Mouse (Mus musculus): ENCODE results near the gene Nfib.

Nfib gene

DNA sequence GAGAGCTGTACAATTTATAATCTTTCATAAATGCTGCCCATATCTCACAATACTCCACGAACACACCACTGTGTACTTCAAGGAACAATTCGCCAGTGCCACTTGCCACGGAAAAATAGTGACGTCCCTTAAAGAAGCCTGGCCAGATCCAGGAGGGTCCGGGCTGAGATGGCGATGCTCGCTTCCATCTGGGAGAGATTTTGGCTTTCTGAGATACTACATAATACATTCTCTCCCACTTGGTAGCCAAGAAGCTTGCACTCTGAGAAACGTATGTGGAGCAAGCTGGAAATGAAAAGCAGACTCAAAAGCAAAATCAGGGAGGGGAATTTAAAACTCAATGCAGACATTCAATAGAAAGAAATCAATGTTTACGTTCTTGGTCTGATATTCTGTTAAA, 313.1 kb downstream of the Nfib start:
- no peak for DNase-seq (ENCODE audit: low spot score in 2 of 2)

DNA sequence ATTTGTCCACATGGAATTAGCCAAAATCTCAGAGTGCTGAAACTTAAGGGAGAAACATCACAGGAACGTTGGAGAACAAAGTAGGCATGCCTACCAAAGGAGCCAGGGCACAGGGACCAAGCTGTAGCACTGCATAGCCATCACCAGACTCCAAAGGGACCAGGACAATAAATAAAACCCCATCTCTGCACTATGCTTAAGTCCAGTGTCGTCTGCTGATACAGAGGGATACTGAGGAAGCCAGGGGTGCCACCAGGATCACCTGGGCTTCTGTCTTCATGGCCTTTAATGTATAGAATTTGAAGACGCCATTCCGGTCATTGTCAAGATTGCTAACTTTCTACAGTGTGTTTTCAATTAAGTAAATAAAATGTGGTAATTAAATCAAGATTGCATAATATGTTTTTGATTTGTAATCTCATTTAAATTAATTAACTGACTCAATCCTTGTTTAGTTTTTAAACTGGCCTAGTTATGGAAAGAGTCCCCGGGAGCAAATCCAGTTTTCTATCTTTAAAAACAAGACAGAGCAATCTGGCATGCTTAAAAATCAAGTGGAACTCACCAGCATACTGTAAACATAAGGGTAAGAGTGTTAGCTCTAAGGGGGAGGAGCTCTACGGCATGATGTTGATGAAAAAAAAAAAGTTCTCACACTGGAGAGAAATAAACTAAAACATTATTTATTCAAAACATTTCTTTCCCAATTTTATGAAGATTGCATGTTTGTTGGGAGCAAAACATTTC, 313.7 kb downstream of the Nfib start:
- no peak for DNase-seq (ENCODE audit: low spot score in 2 of 2)

DNA sequence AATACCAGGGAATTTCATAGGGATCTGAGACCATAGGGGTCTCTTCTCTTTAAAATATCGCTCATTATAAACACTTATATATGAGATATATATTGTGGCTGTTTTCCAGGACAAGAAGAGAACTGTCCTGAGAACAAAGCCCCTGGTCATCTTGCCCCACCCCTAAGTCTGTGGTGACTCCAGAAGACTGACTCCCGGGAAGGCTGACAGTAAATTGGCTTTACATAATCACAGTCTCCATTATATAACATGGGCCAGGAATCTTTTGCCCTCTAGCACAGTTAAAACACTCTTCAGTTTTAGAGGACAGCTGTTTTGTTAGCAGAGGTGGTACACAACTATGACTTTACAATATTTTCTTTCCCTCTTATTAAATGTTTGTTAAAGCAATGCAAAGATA, 315.0 kb downstream of the Nfib start:
- DNase-seq (ENCODE audit: low spot score in 2 of 2) = no peak

DNA sequence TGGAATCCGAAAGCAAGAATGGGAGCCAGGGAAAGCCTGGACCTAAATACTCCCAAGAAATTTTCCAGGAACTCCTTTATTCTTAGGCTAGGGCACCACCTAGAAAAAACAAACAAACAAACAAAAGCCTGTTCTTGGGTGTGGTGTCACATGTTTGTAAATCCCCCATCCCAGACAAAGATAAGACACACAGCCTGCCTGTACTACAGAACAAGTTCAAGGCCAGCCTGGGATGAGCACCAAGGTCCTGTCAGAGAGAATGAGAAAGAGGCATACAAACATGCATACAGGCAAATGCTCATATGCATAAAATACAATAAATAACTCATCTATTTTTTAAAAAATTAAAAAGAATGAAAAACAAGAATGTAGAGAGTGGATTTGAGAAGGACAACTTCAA, 315.7 kb downstream of the Nfib start:
- no peak for DNase-seq (ENCODE audit: low spot score in 2 of 2)

DNA sequence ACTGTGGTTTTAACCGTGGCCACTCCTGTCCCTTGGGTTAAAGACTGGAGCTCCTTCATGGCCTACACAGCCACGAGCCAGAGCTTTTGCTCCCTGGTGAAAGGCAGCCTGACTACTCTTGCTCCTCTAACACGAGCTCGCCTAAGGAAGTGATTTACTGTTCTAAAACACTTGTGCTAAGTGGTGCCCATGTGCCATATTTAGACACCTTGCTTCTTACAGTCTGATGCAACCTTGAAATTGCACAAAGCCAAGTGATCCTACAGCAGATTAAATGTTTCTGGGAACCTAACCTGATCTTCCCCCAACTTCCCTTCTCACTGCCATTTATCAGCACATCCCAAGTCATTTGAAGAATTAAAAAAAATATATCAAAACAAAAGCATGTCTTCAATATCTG, 317.9 kb downstream of the Nfib start:
- DNase-seq (ENCODE audit: low spot score in 2 of 2) = no peak

DNA sequence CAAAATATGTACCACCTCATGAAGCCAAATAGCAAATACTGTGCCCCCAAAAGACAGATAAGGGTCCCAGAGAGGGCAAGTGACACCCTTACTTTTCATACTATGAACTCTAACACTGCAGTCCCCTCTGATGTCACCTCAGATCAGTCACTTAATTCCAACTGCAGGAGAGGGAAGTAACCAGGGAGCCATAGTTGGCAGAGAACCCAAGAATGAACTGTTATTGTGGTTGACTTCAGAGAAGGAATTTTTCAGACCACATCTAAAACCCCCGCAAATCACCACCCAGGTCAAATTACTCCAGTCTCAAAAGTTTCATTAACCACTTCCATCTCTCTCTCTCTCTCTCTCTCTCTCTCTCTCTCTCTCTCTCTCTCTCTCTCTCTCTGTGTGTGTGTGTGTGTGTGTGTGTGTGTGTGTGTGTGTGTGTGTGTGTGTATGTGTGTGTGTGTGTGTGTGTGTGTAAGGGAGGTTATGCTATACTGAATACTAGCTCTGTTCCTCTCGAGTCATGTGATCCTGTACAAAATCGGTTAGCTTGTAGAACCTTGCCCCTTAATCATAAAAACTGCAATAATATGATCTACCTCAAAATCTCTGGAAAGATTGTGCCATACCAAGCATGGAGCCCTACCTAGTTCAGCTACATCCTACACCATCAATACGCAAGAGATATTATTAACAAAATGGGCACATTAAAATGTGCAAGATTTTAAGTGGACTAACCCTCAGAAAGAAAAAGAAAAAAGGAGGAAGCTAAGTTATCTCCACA, 319.1 kb downstream of the Nfib start:
- no peak for DNase-seq (ENCODE audit: low spot score in 2 of 2)

DNA sequence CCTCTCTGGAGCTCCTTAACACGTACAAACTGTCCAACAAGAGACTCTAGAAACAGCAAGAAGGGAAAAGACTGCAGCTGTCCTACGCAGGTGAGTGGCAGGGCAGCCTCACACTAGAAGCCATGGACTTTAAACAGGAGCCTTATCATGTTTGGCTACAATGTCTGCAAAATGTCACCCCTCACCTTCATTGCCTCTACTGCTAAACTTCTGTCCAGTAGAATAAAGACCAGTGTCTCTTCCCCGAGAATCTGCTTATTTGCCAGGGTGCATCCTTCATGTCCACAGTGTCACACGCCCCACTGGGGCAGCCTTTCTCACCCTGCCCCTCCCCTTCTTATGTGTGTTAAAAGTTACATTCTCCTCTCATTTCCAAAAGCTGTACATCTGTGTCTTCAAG, 319.9 kb downstream of the Nfib start:
- DNase-seq (ENCODE audit: low spot score in 2 of 2) = no peak

DNA sequence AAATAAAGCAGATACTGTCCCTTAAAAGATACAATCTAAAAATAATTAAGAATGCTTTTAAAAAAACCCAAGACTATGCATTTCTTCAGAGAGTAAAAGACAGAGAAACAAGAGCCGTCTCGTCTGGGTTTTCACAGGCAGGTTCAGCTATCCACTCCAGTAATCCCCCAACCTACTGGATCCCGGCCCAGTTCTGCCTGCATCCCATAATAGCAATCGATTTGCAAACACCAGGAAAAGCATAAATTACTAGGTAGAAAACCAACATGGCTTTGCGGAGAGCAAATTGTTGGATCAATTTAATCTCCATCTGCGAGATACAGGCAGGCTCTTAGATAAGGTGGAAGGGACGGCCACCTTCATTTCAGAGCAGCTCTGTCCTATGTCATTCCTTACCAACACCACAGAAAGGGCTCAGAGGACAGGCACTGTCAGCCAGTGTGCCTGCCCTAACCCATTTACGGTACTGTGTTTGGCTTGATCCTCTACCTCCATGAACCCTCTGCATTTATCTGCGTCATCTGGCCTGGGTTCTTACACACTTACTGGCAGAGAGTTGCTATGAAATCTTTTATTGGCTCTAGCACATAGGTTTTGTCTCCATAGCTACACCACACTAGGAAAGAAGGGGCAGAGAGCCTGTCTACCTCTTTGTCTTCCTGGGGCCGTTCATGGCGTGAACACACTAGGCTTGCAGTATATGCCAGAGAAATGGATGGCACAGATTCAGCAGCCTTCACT, 321.4 kb downstream of the Nfib start:
- no peak for DNase-seq (ENCODE audit: low spot score in 2 of 2)

DNA sequence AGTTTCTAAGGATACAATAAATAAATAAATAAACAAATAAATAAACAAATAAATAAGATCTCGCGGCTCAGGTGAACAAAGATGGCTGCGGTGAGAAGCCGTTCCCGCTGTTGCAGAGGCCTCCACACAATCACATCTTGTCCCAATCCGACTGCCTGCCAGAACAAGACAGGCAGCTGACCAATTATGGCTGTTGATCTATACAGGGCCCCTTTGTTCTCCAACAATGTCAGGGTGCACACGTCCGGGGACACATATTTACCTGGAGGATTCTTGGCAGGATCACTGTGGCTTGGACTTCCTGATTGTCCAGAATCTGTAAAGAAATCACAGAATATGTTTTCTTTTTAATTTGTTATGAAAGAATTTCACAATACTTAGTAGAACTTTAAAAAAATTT, 322.2 kb downstream of the Nfib start:
- DNase-seq (ENCODE audit: low spot score in 2 of 2) = no peak

DNA sequence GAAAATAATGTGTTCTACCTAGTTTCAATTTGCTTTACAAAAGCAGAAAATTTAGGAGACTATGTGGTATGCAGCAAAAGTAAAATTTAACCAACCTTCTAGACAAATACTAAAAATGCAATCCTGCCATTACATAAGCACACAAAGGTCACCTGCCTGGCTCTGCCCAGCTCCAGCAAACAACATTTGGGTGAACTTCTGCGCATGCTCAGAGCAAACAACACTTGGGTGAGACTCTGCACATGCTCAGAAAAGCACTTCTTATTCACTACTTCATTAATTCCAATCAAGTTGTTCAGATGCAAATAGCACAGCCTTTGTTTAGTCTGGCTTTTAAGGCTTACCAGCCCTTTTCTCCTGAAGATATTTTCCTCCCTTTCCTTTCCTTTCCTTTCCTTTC, 323.8 kb downstream of the Nfib start:
- no peak for DNase-seq (ENCODE audit: low spot score in 2 of 2)

DNA sequence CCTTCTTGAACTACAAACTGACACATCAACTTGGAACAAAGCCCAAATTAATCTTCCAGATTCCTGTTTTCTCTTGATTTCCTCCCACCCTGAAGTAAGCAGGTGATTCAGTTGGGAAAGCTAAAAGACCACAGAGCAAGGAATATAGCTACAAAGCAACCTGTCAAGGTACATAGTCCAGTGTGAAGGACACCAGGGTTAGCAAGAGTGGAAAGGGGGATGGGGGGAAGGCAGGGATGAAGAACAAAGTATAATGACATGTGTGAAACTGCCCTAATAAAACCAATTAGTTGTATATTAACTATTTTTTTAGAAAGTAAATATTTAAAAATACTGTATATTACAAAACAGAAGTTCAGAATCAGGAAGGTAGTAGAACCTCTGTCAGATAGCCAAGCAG, 325.0 kb downstream of the Nfib start:
- no peak for DNase-seq (ENCODE audit: low spot score in 2 of 2)

DNA sequence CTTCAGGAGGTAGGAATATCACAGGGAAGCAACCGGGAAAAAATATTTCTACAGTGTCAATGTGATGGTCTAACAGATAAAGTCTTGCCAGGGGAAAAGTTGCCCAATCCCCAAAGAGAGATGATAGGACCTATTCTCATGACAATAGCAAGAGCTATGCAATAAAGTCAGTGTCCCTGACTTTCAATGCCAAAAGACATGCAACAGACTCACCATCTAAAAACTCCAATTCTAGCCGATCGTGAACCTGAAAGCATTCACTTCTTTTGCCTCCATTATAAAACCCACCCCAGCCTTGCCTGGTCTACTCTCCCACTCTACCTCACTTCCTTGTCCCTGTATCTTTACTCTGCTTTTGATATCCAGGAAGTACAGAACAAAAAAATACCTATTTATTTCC, 327.5 kb downstream of the Nfib start:
- DNase-seq (ENCODE audit: low spot score in 2 of 2) = no peak

DNA sequence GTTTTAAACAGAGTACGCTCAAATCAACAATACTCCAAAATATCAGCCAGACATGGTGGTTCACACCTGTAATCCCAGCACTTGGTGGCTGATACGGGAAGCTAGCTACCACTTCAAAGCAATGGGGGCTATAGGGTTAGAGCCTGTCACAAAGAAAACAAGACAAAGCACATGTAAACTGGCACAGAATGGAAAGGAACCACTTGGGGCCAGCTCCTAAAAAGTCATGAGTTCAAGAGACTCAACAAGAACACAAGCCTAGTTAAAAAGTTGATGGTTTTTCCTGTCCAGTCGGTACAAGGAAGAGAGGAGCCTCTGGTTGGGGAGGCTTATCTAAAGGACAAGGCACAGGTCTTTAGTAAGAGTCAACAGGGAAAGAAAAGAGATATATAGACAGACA, 327.9 kb downstream of the Nfib start:
- no peak for DNase-seq (ENCODE audit: low spot score in 2 of 2)

DNA sequence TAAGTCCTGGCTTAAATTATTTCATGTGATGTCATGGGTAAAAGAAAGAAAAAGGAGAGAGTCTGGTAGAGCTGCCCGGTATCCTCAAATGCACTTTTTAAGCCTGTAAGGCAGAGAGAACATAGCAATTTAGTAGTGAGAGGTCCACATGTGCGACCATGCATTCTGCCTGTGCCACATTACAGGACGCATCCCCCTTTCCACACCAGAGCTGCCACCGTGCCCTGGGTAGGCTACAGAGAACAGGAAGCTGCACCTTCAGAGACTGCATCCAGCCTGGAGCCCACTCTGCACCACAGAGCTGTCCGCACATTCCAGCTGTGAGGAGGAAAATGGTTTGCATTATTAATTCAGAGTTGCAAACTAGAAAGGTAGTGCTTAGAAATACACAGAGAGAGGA, 331.0 kb downstream of the Nfib start:
- DNase-seq (ENCODE audit: low spot score in 2 of 2) = no peak

DNA sequence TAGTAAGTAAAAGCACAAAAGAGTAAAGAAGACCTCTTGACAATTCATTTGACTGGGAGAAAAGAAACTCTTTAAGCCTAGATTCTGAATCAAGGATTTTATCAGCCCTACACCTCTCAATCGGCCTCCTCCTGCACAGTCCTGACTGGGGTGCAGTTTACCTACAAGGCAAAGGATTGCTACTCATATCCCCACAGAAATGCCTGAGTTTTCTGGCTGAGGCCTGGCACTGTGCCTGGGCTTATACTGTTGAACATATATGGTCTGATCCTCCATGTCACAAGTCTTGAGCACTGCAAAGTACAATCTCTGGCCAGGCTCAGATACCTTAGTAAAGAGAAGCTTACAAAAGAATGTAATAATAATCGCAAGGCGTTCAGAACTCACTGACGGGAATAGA, 333.3 kb downstream of the Nfib start:
- DNase-seq (ENCODE audit: low spot score in 2 of 2) = no peak

DNA sequence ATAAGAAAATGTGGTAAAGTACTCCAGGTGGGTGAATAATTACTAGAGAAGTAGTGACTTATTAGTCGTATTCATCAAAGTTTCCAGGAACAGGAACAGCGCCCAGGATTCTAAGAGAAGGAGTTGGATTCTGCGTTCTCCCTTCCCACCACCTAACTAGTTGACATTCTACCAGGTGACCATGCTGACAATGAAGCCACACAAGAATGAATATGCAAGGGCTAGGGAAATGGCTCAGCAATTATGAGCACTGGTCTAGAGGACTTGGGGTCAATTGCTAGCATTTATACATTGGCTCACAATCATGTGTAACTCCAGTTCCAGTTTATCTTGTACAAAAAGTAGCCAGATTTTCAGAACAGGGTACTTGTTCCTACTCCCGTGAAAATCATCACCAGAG, 334.1 kb downstream of the Nfib start:
- no peak for DNase-seq (ENCODE audit: low spot score in 2 of 2)

DNA sequence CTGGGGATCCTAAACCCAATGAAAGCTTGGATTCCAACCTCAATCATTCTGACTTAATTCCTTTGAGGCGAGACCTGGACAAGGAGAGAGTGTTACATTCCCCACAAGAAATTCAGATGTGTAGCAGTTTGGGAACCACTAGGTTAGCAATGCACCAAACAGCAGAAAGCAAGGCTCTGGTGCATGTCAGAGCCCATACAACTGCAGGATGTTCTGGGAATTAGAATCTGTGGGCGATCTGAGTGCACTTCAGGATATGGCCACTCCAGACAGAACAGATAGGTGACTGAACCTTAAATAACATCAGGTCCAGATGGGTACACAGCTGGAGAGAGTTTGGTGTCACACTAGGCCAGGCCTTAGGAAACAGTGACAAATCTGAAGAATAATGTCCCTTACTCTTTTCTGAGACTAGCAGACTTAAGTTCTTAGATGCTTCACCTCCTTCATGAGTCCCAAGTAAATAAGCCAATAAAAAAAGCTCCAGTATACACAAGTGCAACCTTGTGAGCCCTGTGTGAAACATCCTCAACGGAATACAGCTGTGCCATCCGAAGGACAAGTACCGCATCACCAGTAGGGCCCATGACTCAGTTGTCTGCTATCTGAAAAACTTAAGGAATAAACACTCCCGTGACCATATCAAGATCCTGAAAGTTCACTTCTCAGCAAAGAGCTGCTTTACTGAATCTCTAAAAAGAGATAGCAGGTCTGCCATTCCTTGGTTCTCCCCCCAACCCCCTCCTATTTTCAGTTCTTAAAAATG, 336.4 kb downstream of the Nfib start:
- no peak for DNase-seq (ENCODE audit: low spot score in 2 of 2)

DNA sequence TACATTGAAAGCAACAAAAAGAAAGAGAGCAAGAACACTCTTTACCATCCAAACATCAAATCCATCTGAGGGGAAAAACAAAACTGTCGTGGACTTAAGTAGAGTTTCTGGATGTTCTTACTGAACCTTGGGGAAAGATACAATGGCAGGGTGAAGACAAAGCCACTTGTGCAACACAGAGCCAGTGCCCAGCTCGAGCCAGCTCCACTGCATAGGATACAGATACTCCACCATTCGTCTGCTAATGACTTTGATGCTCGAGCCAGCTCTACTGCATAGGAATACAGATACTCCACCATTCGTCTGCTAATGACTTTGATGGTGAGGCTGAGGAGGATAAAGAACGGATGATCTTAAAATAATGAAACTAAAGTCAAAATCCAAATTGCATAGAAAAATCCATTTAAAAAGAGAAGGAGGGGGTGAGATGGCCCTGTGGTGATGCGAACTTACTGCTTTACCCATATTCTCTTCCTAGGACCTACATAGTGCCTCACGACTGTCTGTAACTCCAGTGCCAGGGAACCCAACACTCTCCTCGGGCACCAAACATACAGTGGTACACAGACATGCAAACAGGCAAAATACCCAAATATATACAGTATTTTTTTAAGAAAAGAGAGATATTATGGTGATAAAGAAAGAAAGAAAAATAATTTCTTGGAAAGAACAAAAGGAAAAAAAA, 337.3 kb downstream of the Nfib start:
- no peak for DNase-seq (ENCODE audit: low spot score in 2 of 2)

DNA sequence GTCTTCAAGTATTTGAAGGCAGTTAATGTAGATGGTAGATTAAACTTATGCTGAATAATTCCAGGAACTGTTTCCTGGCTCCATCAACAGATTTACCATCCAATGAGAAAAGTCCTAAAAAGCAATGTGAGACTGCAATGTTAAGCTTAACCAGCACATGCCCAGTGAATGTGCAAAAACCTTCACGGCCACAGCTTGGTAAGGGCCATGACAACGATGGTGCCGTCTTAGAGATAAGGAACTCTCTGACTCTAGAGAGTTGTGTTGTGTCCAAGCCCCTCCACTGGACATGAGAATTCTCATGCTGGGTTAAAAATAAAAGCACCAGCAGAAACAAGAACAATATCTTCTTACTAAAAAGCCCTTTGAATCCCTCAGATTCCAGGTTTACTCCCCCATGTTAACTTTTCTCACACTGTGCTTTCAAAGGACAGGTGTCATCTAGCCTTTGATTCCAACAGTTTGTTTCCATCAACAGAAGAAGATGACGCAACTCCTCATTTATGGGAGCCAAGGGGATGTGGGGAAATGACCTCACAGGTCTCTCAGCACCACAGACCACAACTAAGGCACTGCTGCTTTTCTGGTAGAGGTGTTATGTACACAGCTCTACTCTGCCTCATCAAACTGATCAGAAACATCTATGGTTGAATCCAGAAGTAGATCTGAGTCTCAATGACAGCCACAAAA, 340.7 kb downstream of the Nfib start:
- no peak for DNase-seq (ENCODE audit: low spot score in 2 of 2)

DNA sequence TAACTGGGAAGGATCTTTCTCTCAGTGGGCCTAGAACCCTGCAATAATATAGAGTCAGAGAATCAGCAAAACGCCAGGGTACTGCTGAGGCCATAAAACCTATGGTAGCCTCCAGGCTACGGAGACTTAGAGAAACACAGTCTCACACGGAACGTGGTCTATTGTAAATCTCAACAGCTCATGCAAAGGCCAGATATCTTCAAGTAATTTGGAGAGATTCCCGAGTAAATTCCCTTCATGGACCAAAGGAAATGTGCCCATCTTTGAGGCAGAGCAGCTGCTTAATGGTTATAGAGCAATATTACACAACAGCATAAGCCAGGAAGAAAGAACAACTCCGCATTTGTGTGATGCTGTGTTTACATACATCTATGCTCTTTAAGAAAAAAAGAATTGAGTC, 341.6 kb downstream of the Nfib start:
- DNase-seq (ENCODE audit: low spot score in 2 of 2) = no peak

DNA sequence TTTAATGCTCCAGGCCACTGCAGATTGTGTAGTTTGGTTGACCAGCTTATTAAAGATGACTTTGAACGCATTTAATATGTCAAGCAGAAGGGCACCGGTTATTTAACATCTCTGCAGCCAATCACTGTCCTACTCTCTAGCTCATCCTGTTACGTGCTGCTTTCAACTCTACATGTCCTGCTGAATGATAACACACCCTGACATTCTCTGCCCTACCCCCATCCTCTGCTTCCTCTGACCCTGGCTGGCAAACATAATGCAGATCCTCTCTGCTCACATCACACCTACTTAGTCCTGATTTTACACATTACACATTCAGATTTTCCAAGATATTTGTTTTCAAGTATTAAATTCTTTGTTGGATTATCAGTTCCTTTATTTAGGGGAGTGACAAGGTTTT, 343.3 kb downstream of the Nfib start:
- DNase-seq (ENCODE audit: low spot score in 2 of 2) = no peak
